Mouse (Mus musculus): ENCODE results near the gene Kifc3. TPM values are rescaled to one million over a fixed set of nuclear protein-coding genes. Genes with fewer than 3 reads are reported as not detected.

Gene Kifc3
- polyA plus RNA-seq, 1 experiment from 2014 or later = 9.3 TPM

DNA sequence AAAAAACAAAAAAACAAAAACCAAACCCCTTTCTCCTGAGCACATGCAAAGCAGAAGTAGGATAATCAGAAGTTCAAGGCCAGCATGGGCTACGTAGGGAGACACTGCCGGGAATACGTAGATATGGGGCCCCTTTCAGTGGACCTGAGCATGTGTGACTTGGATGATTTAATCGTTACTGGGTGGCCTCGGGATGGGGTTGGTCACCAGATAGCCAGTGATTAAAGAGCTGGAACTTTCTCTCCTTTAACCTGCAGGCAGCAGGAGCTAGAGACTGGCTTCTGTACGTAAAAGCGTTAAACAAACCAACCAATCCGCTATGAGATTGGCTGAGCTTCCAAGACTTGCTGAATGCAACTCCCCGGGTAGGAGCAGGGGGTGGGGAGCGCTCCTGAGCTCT lies 17.5 kb downstream of the Kifc3 start:
- Histone ChIP-seq H3K27ac (replicated peaks in 1 of 2; ENCODE audit: control insufficient read depth in 1 of 2, insufficient read depth in 1 of 2, low read depth in 2 of 2, low read length in 2 of 2) (no peak overlapping the region), H3K4me1 (ENCODE audit: control insufficient read depth in 2 of 2, insufficient read depth in 2 of 2, low read length in 2 of 2) (no peaks in the 10 kb centered on the region; a peak in 1 of 4 replicates), H3K9me3 (ENCODE audit: control insufficient read depth, low read length) (no peaks in the 10 kb centered on the region), H3K9ac (ENCODE audit: low read length) (no peak overlapping the region), H3K27me3 (ENCODE audit: control insufficient read depth, insufficient read depth, low read length) (no peaks in the 10 kb centered on the region), H3K36me3 (ENCODE audit: control insufficient read depth, insufficient read depth, low read length) (no peaks in the 10 kb centered on the region), H3K4me3 (ENCODE audit: control insufficient read depth in 1 of 2, insufficient read depth in 1 of 2, low read depth in 1 of 2, low read length in 2 of 2) (no peak overlapping the region), H3K4me2 (ENCODE audit: low read length) (no peak overlapping the region)
- no peak for ATAC-seq (ENCODE audit: insufficient number of reproducible peaks, insufficient read depth, low FRiP score, low read depth)
- WGBS = 52% methylated on average over 10 of the region's 10 CpGs

DNA sequence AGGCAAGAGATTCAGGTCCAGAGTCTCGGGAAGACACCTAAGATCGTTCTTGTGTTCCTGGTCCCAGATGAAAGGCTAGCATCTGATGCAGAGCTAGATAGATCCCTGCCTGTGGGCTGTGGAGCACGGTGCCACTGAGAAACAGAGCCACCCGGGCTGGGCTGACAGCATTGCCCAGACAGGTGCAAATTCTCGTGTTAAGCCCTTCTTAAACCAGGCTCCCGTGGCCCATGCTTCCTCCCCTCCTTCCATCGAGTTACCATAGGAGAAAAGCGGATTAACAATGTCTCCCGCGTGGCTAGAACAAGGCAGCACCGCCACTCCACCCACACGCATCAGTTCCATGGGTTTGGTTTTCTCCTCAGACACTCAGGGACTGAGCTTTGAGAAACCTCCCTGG lies 18.4 kb downstream of the Kifc3 start:
- Histone ChIP-seq H3K4me1 (ENCODE audit: control insufficient read depth in 2 of 2, insufficient read depth in 2 of 2, low read length in 2 of 2) (no peaks in the 10 kb centered on the region; a peak in 1 of 4 replicates), H3K27ac (replicated peaks in 1 of 2; ENCODE audit: control insufficient read depth in 1 of 2, insufficient read depth in 1 of 2, low read depth in 2 of 2, low read length in 2 of 2) (no peak overlapping the region), H3K27me3 (ENCODE audit: control insufficient read depth, insufficient read depth, low read length) (no peaks in the 10 kb centered on the region), H3K4me3 (ENCODE audit: control insufficient read depth in 1 of 2, insufficient read depth in 1 of 2, low read depth in 1 of 2, low read length in 2 of 2) (no peak overlapping the region), H3K36me3 (ENCODE audit: control insufficient read depth, insufficient read depth, low read length) (no peaks in the 10 kb centered on the region), H3K9ac (ENCODE audit: low read length) (no peak overlapping the region), H3K4me2 (ENCODE audit: low read length) (no peak overlapping the region), H3K9me3 (ENCODE audit: control insufficient read depth, low read length) (no peaks in the 10 kb centered on the region)
- ATAC-seq (ENCODE audit: insufficient number of reproducible peaks, insufficient read depth, low FRiP score, low read depth) = no peak
- WGBS = 74% methylated on average over 12 of the region's 12 CpGs

DNA sequence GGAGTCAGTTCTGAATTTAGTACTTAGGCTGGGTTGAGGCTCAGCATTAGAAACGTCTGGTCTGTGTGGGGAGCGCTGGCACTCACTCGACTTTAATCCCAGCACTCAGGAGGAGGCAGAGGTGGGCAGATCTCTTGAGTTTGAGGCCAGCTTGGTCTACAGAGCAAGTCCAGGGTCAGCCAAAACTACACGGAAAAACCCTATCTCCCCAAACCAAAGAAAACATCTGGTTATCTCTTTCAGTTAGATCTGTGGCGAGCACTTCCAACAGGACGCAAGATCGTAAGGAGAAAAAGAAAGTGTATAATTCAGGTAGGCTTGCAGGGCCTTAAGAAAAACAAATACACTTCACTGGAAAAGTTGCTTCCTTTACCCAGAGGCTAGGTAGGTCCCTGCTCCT lies 20.8 kb downstream of the Kifc3 start:
- Histone ChIP-seq H3K36me3 (ENCODE audit: control insufficient read depth, insufficient read depth, low read length) (no peaks in the 10 kb centered on the region), H3K9me3 (ENCODE audit: control insufficient read depth, low read length) (no peaks in the 10 kb centered on the region), H3K4me3 (ENCODE audit: control insufficient read depth in 1 of 2, insufficient read depth in 1 of 2, low read depth in 1 of 2, low read length in 2 of 2) (no peak overlapping the region), H3K4me2 (ENCODE audit: low read length) (no peak overlapping the region), H3K27ac (replicated peaks in 1 of 2; ENCODE audit: control insufficient read depth in 1 of 2, insufficient read depth in 1 of 2, low read depth in 2 of 2, low read length in 2 of 2) (no peak overlapping the region), H3K27me3 (ENCODE audit: control insufficient read depth, insufficient read depth, low read length) (no peaks in the 10 kb centered on the region), H3K4me1 (ENCODE audit: control insufficient read depth in 2 of 2, insufficient read depth in 2 of 2, low read length in 2 of 2) (no peaks in the 10 kb centered on the region; a peak in 1 of 4 replicates), H3K9ac (ENCODE audit: low read length) (no peak overlapping the region)
- WGBS = 41% methylated on average over 7 of the region's 7 CpGs
- ATAC-seq (ENCODE audit: insufficient number of reproducible peaks, insufficient read depth, low FRiP score, low read depth) = no peak

DNA sequence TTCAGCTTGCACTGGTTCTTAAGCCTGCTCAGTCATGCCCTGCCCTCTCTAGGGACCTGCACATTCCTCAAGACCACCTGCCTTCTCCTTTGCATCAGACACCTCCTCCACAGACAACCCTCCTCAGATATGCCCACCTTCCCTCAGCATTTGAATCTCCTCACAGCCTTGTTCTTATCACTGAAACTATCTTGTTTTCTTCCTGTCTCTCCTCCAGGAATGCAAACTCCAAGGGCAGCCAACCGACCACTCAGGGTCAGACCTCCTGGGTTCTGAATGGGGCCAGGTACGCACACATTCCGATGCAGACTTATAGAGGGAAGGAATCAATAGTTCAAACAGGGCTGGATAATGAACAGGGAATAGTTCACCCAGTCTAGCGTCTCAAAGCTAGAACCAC lies 24.4 kb downstream of the Kifc3 start:
- no peaks in the 10 kb centered on the region; a peak in 1 of 4 replicates for H3K4me1 ChIP-seq (ENCODE audit: control insufficient read depth in 2 of 2, insufficient read depth in 2 of 2, low read length in 2 of 2)
- H3K27me3 ChIP-seq (ENCODE audit: control insufficient read depth, insufficient read depth, low read length) = no peaks in the 10 kb centered on the region
- H3K9me3 ChIP-seq (ENCODE audit: control insufficient read depth, low read length) = no peaks in the 10 kb centered on the region
- H3K4me3 ChIP-seq (ENCODE audit: control insufficient read depth in 1 of 2, insufficient read depth in 1 of 2, low read depth in 1 of 2, low read length in 2 of 2) = no peak overlapping the region
- no peak overlapping the region for H3K27ac ChIP-seq (replicated peaks in 1 of 2; ENCODE audit: control insufficient read depth in 1 of 2, insufficient read depth in 1 of 2, low read depth in 2 of 2, low read length in 2 of 2)
- H3K9ac ChIP-seq (ENCODE audit: low read length) = no peak overlapping the region
- ATAC-seq (ENCODE audit: insufficient number of reproducible peaks, insufficient read depth, low FRiP score, low read depth) = no peak
- H3K4me2 ChIP-seq (ENCODE audit: low read length) = no peak overlapping the region
- WGBS = 60% methylated on average over 4 of the region's 4 CpGs
- no peaks in the 10 kb centered on the region for H3K36me3 ChIP-seq (ENCODE audit: control insufficient read depth, insufficient read depth, low read length)

DNA sequence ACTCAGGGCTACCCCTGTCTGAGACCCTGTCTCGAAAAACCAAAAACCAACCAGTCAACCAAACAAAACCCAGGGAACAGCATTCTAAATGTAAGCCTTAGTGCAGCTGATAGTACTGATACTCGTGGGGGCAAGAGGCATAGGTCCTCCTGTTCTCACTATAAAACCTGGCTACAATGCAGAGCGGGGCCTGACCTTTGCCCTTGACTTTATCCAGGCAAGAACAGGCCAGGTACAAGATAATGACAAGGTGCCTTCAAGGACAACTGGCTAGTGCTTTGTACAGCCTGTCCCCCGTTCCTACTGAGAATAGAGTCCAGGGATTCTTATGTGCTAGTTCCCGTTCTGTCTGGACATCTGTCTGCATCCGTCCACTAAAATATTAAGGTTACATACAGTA lies 25.6 kb downstream of the Kifc3 start:
- 81% methylated on average over 6 of the region's 6 CpGs for WGBS
- no peaks in the 10 kb centered on the region for H3K27me3 ChIP-seq (ENCODE audit: control insufficient read depth, insufficient read depth, low read length)
- ATAC-seq (ENCODE audit: insufficient number of reproducible peaks, insufficient read depth, low FRiP score, low read depth) = no peak
- H3K9me3 ChIP-seq (ENCODE audit: control insufficient read depth, low read length) = no peaks in the 10 kb centered on the region
- H3K36me3 ChIP-seq (ENCODE audit: control insufficient read depth, insufficient read depth, low read length) = no peaks in the 10 kb centered on the region
- no peak overlapping the region for H3K4me3 ChIP-seq (ENCODE audit: control insufficient read depth in 1 of 2, insufficient read depth in 1 of 2, low read depth in 1 of 2, low read length in 2 of 2)
- no peak overlapping the region for H3K4me2 ChIP-seq (ENCODE audit: low read length)
- no peak overlapping the region for H3K27ac ChIP-seq (replicated peaks in 1 of 2; ENCODE audit: control insufficient read depth in 1 of 2, insufficient read depth in 1 of 2, low read depth in 2 of 2, low read length in 2 of 2)
- H3K9ac ChIP-seq (ENCODE audit: low read length) = no peak overlapping the region
- H3K4me1 ChIP-seq (ENCODE audit: control insufficient read depth in 2 of 2, insufficient read depth in 2 of 2, low read length in 2 of 2) = no peaks in the 10 kb centered on the region; a peak in 1 of 4 replicates

DNA sequence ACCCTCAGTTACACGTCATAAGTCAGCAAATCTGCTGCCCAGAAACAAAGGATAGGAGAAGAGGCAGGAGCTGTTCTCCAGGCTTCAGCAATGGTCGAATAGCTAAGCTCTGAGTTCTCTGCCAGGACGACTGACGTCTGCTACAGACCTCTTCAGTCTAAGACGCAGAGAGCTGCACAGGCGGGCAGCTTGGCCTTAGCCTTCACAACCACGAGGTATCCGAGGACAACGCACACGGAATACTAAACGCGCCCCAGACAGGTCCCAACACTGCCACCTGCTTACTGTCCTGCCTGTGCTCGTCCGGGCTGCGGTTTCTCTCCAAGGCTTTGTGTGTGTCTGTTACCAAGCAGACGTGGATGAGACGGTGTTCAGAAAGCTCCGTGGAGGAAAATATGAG lies 26.8 kb downstream of the Kifc3 start:
- H3K9ac ChIP-seq (ENCODE audit: low read length) = no peak overlapping the region
- H3K27me3 ChIP-seq (ENCODE audit: control insufficient read depth, insufficient read depth, low read length) = no peaks in the 10 kb centered on the region
- no peaks in the 10 kb centered on the region for H3K9me3 ChIP-seq (ENCODE audit: control insufficient read depth, low read length)
- no peak overlapping the region for H3K27ac ChIP-seq (replicated peaks in 1 of 2; ENCODE audit: control insufficient read depth in 1 of 2, insufficient read depth in 1 of 2, low read depth in 2 of 2, low read length in 2 of 2)
- no peaks in the 10 kb centered on the region for H3K4me1 ChIP-seq (ENCODE audit: control insufficient read depth in 2 of 2, insufficient read depth in 2 of 2, low read length in 2 of 2)
- no peaks in the 10 kb centered on the region for H3K36me3 ChIP-seq (ENCODE audit: control insufficient read depth, insufficient read depth, low read length)
- H3K4me2 ChIP-seq (ENCODE audit: low read length) = no peak overlapping the region
- ATAC-seq (ENCODE audit: insufficient number of reproducible peaks, insufficient read depth, low FRiP score, low read depth) = no peak
- H3K4me3 ChIP-seq (ENCODE audit: control insufficient read depth in 1 of 2, insufficient read depth in 1 of 2, low read depth in 1 of 2, low read length in 2 of 2) = no peak overlapping the region
- 52% methylated on average over 18 of the region's 18 CpGs for WGBS

DNA sequence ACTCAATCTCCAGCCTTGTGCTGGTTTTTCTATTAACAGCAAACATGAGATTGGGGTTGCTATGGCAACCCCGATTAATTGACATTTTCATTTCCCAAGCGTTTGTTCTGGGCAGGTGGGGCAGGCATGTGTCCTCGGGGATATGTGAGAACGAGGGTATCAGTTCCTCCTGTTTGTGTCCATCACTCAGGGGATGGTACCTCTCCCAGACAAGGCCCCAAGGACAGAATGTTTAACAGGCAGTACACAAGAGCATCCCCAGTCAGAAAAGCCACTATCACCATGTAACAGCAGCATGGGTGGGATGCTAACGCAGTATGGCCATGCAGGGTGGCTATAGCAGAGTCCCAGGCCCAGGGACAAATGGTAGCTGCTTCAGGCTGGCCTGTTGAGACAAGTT lies 27.3 kb downstream of the Kifc3 start:
- H3K4me2 ChIP-seq (ENCODE audit: low read length) = no peak overlapping the region
- H3K9me3 ChIP-seq (ENCODE audit: control insufficient read depth, low read length) = no peaks in the 10 kb centered on the region
- no peak for ATAC-seq (ENCODE audit: insufficient number of reproducible peaks, insufficient read depth, low FRiP score, low read depth)
- no peaks in the 10 kb centered on the region for H3K27me3 ChIP-seq (ENCODE audit: control insufficient read depth, insufficient read depth, low read length)
- no peaks in the 10 kb centered on the region for H3K36me3 ChIP-seq (ENCODE audit: control insufficient read depth, insufficient read depth, low read length)
- H3K9ac ChIP-seq (ENCODE audit: low read length) = no peak overlapping the region
- no peak overlapping the region for H3K4me3 ChIP-seq (ENCODE audit: control insufficient read depth in 1 of 2, insufficient read depth in 1 of 2, low read depth in 1 of 2, low read length in 2 of 2)
- 78% methylated on average over 5 of the region's 5 CpGs for WGBS
- H3K27ac ChIP-seq (replicated peaks in 1 of 2; ENCODE audit: control insufficient read depth in 1 of 2, insufficient read depth in 1 of 2, low read depth in 2 of 2, low read length in 2 of 2) = no peak overlapping the region
- H3K4me1 ChIP-seq (ENCODE audit: control insufficient read depth in 2 of 2, insufficient read depth in 2 of 2, low read length in 2 of 2) = no peaks in the 10 kb centered on the region

DNA sequence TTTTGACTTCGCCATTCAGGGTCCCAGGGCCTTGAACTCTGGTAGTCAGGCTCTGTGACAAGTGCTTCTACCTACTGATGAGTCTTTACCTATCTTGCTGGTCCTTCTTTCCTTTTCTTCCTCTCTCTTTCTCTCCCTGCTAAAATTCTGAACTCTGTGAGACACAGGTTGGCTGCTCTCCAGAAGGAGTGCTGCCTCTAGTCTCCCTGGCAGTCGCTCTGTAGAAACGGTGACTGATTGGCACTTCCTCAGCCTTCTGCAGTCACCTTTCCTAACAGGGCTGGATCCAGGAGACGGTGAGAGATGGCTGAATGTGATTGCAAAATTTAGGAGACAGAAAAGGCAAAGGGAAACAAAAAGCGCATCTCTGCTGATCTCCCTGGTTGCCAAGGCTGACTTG lies 30.2 kb downstream of the Kifc3 start:
- Histone ChIP-seq H3K4me1 (ENCODE audit: control insufficient read depth in 2 of 2, insufficient read depth in 2 of 2, low read length in 2 of 2) (no peaks in the 10 kb centered on the region), H3K9me3 (ENCODE audit: control insufficient read depth, low read length) (no peaks in the 10 kb centered on the region), H3K4me3 (ENCODE audit: control insufficient read depth in 1 of 2, insufficient read depth in 1 of 2, low read depth in 1 of 2, low read length in 2 of 2) (no peak overlapping the region), H3K27ac (replicated peaks in 1 of 2; ENCODE audit: control insufficient read depth in 1 of 2, insufficient read depth in 1 of 2, low read depth in 2 of 2, low read length in 2 of 2) (no peak overlapping the region), H3K36me3 (ENCODE audit: control insufficient read depth, insufficient read depth, low read length) (no peaks in the 10 kb centered on the region), H3K9ac (ENCODE audit: low read length) (no peak overlapping the region), H3K27me3 (ENCODE audit: control insufficient read depth, insufficient read depth, low read length) (no peaks in the 10 kb centered on the region), H3K4me2 (ENCODE audit: low read length) (no peak overlapping the region)
- no peak for ATAC-seq (ENCODE audit: insufficient number of reproducible peaks, insufficient read depth, low FRiP score, low read depth)
- WGBS = 58% methylated on average over 5 of the region's 5 CpGs

Measured in heart, embryonic 14.5 days (tissue).